Mouse (Mus musculus) cerebellum, adult 2 months (tissue): ENCODE measurements around the gene Gata2. TPM values are rescaled to one million over a fixed set of nuclear protein-coding genes. Genes with fewer than 3 reads are reported as not detected.

Experiments used
- DNase-seq, 2 experiments: peaks; one replicate each; pipeline ENCODE4 v3.0.0; 2021
- H3K27ac ChIP-seq: fragments of 200-500 bp; 2 replicates; pipeline ENCODE4 v1.5.1; 2012; ENCODE audit warnings: low read length, control low read depth, inconsistent platforms; ENCODE audit not compliant: insufficient read depth
- H3K27me3 ChIP-seq: fragments of 200-500 bp; 2 replicates; pipeline ENCODE4 v1.6.1; 2012; ENCODE audit warnings: inconsistent platforms, mild to moderate bottlenecking, low read length, moderate library complexity; ENCODE audit not compliant: control insufficient read depth, insufficient read depth
- H3K4me1 ChIP-seq: fragments of 200-500 bp; 2 replicates; pipeline ENCODE4 v1.6.1; 2011; ENCODE audit warnings: low read length; ENCODE audit not compliant: control insufficient read depth, insufficient read depth
- H3K4me3 ChIP-seq: fragments of 200-500 bp; replicated peaks from 2 replicates; pipeline ENCODE3; 2011; ENCODE audit warnings: mild to moderate bottlenecking, low read depth, low read length, control low read depth; ENCODE audit not compliant: insufficient read depth
- CTCF ChIP-seq: fragments of 200-500 bp; IDR thresholded peaks from 2 replicates; pipeline ENCODE4 v1.5.1; 2011; ENCODE audit warnings: low read depth, mild to moderate bottlenecking, control low read depth, low read length, moderate library complexity, borderline replicate concordance; ENCODE audit not compliant: insufficient read depth
- POLR2A ChIP-seq: fragments of 200-500 bp; IDR thresholded peaks from 2 replicates; pipeline ENCODE4 v1.6.1; 2011; ENCODE audit warnings: low read length, control low read depth, borderline replicate concordance; ENCODE audit not compliant: insufficient read depth
- WGBS: fragments of 180-500 bp; shearing (Covaris S2); methylation state at CpG from one replicate; pipeline ENCODE4 v1.1.7; 2018; 5-methylcytosine and 5-hydroxymethylcytosine counted together
- polyA plus RNA-seq: library from polyadenylated mRNA; depleted of rRNA; stranded (reverse); fragments of >200 nt; gene quantifications from 2 replicates; pipeline ENCODE4 v1.2.3, GENCODE M21; 2012

Gata2 gene
- polyA plus RNA-seq, 1 experiment, result 6.6 TPM

GRCm38 (mm10) chr6:88201926-88202700, 8.4 kb downstream of the Gata2 start:
- no peak for DNase-seq
- no peak overlapping the region for H3K27ac ChIP-seq
- no peak overlapping the region for H3K4me3 ChIP-seq
- no peak for TF ChIP-seq POLR2A
- no peak for TF ChIP-seq CTCF
- H3K27me3 ChIP-seq, result peaks cover 1% of the 10 kb centered on the region; the same call in 1 of the 2 replicates
- 55% methylated on average over 15 of the region's 15 CpGs for WGBS
- H3K4me1 ChIP-seq, result peaks cover 4% of the 10 kb centered on the region; the same call in 1 of the 2 replicates

GRCm38 (mm10) chr6:88202921-88203690, 9.4 kb downstream of the Gata2 start:
- Histone ChIP-seq H3K4me3 (no peak overlapping the region), H3K27me3 (peaks cover 1% of the 10 kb centered on the region; the same call in 1 of the 2 replicates), H3K27ac (no peak overlapping the region), H3K4me1 (peaks cover 4% of the 10 kb centered on the region; the same call in 1 of the 2 replicates)
- TF ChIP-seq POLR2A (no peak), CTCF (no peak)
- no peak for DNase-seq
- 9% methylated on average over 24 of the region's 24 CpGs for WGBS

GRCm38 (mm10) chr6:88203791-88204405, 10.2 kb downstream of the Gata2 start:
- H3K27me3 ChIP-seq, result peaks cover 1% of the 10 kb centered on the region; the same call in 1 of the 2 replicates
- H3K27ac ChIP-seq, result no peak overlapping the region
- H3K4me1 ChIP-seq, result peaks cover 4% of the 10 kb centered on the region; the same call in 1 of the 2 replicates
- no peak for DNase-seq
- no peak overlapping the region for H3K4me3 ChIP-seq
- WGBS, result 30% methylated on average over 10 of the region's 10 CpGs
- TF ChIP-seq CTCF, result no peak
- TF ChIP-seq POLR2A, result no peak

- TF ChIP-seq POLR2A, result no peak
- no peak for TF ChIP-seq CTCF
- H3K4me1 ChIP-seq, result no peaks in the 10 kb centered on the region; the same call in 1 of the 2 replicates
- no peak for DNase-seq
- no peaks in the 10 kb centered on the region; the same call in 1 of the 2 replicates for H3K27me3 ChIP-seq
- whole genome bisulfite sequencing, result 5% methylated on average over 25 of the region's 25 CpGs
- no peak overlapping the region for H3K4me3 ChIP-seq
- no peak overlapping the region for H3K27ac ChIP-seq
Observed at GRCm38 (mm10) chr6:88204531-88205385, 11.1 kb downstream of the Gata2 start.

- no peak for DNase-seq
- H3K27ac ChIP-seq, result no peak overlapping the region
- no peak overlapping the region for H3K4me3 ChIP-seq
- H3K27me3 ChIP-seq, result no peaks in the 10 kb centered on the region; the same call in 1 of the 2 replicates
- no peak for TF ChIP-seq POLR2A
- TF ChIP-seq CTCF, result no peak
- H3K4me1 ChIP-seq, result no peaks in the 10 kb centered on the region; the same call in 1 of the 2 replicates
- WGBS, result 7% methylated on average over 7 of the region's 7 CpGs
Observed at GRCm38 (mm10) chr6:88205386-88205700, 11.7 kb downstream of the Gata2 start.

- H3K4me3 ChIP-seq, result no peak overlapping the region
- TF ChIP-seq POLR2A (no peak), CTCF (no peak)
- no peaks in the 10 kb centered on the region; the same call in 1 of the 2 replicates for H3K27me3 ChIP-seq
- no peak overlapping the region for H3K27ac ChIP-seq
- WGBS, result 43% methylated on average over 9 of the region's 9 CpGs
- DNase-seq, result no peak
- H3K4me1 ChIP-seq, result no peaks in the 10 kb centered on the region; the same call in 1 of the 2 replicates
Observed at GRCm38 (mm10) chr6:88205937-88206336, 12.2 kb downstream of the Gata2 start.

- TF ChIP-seq CTCF (no peak), POLR2A (no peak)
- H3K4me3 ChIP-seq, result no peak overlapping the region
- WGBS, result 69% methylated on average over 7 of the region's 7 CpGs
- no peaks in the 10 kb centered on the region; the same call in 1 of the 2 replicates for H3K27me3 ChIP-seq
- DNase-seq, result no peak
- no peaks in the 10 kb centered on the region for H3K4me1 ChIP-seq
- no peak overlapping the region for H3K27ac ChIP-seq
Observed at GRCm38 (mm10) chr6:88206566-88206965, 12.9 kb downstream of the Gata2 start.
